Mouse (Mus musculus) forebrain, embryonic 15.5 days (tissue): ENCODE results near the gene Kbtbd12. TPM values are rescaled to one million over a fixed set of nuclear protein-coding genes. Genes with fewer than 3 reads are reported as not detected.

Source experiments
- ATAC-seq: fragments of 200-750 bp; cut with Nextera tagmentation; replicated peaks from 2 replicates; pipeline ENCODE4 v1.8.0; 2017; ENCODE audit warnings: mild to moderate bottlenecking, moderate TSS enrichment, moderate library complexity
- H3K27ac ChIP-seq: fragments of 300-500 bp; sonication (generic); replicated peaks from 2 replicates; pipeline ENCODE4 v1.5.1; 2015; ENCODE audit warnings: mild to moderate bottlenecking, inconsistent platforms
- H3K27me3 ChIP-seq: fragments of 300-500 bp; sonication (generic); 2 replicates; pipeline ENCODE4 v1.6.1; 2015; ENCODE audit warnings: inconsistent platforms
- H3K36me3 ChIP-seq: fragments of 300-500 bp; sonication (generic); 2 replicates; pipeline ENCODE4 v1.6.1; 2015; ENCODE audit warnings: mild to moderate bottlenecking, inconsistent platforms
- H3K4me1 ChIP-seq: fragments of 300-500 bp; sonication (generic); 2 replicates; pipeline ENCODE4 v1.6.1; 2015; ENCODE audit warnings: inconsistent platforms
- H3K4me2 ChIP-seq: fragments of 300-500 bp; sonication (generic); replicated peaks from 2 replicates; pipeline ENCODE4 v1.6.1; 2015; ENCODE audit warnings: mild to moderate bottlenecking, inconsistent platforms
- H3K4me3 ChIP-seq: fragments of 300-500 bp; sonication (generic); 2 replicates; pipeline ENCODE4 v1.5.1; 2015; ENCODE audit warnings: mild to moderate bottlenecking, inconsistent platforms
- H3K9ac ChIP-seq: fragments of 300-500 bp; sonication (generic); replicated peaks from 2 replicates; pipeline ENCODE4 v1.6.1; 2015; ENCODE audit warnings: mild to moderate bottlenecking, inconsistent platforms
- H3K9me3 ChIP-seq: fragments of 300-500 bp; sonication (generic); 2 replicates; pipeline ENCODE4 v1.6.1; 2016; ENCODE audit warnings: inconsistent platforms
- WGBS: fragments of 180-500 bp; shearing (Covaris S2); methylation state at CpG from one replicate; pipeline ENCODE4 v1.1.7; 2015; ENCODE audit warnings: mixed read lengths; 5-methylcytosine and 5-hydroxymethylcytosine counted together
- polyA plus RNA-seq: library from polyadenylated mRNA; unstranded; fragments of >200 nt; fragmentation: Nextera tagmentation; extraction: Ambion mirVana; gene quantifications from 2 replicates; pipeline ENCODE4 v1.2.1, GENCODE M21; 2015

The Kbtbd12 gene
- polyA plus RNA-seq, 1 experiment from 2014 or later = 0.20 TPM

- H3K4me1 ChIP-seq = peaks cover 14% of the 10 kb centered on the region
- no peak for ATAC-seq
- H3K27me3 ChIP-seq = no peaks in the 10 kb centered on the region
- peak overlapping the region; percentile 60 for H3K27ac ChIP-seq
- H3K36me3 ChIP-seq = no peaks in the 10 kb centered on the region
- H3K4me2 ChIP-seq = peak overlapping the region; percentile 35
- no peak overlapping the region for H3K4me3 ChIP-seq
- H3K9ac ChIP-seq = 0 out of 2 replicates have a peak overlapping the region, but pooled peaks have one; percentile 29
- no peaks in the 10 kb centered on the region for H3K9me3 ChIP-seq
- WGBS = 9% methylated on average over 3 of the region's 3 CpGs
Observed at GRCm38 (mm10) chr6:88640331-88640730, 2.6 kb upstream of the Kbtbd12 start.

GRCm38 (mm10) chr6:88639921-88640320, 2.2 kb upstream of the Kbtbd12 start:
- H3K9ac ChIP-seq = peak overlapping the region; percentile 29; the same call in 1 of the 2 replicates
- peak; percentile 68 for ATAC-seq
- H3K9me3 ChIP-seq = no peaks in the 10 kb centered on the region
- under 1% methylated on average over 9 of the region's 9 CpGs for WGBS
- no peaks in the 10 kb centered on the region for H3K27me3 ChIP-seq
- no peaks in the 10 kb centered on the region for H3K36me3 ChIP-seq
- no peak overlapping the region for H3K4me3 ChIP-seq
- peak overlapping the region; percentile 35 for H3K4me2 ChIP-seq
- H3K27ac ChIP-seq = peak overlapping the region; percentile 60
- H3K4me1 ChIP-seq = peaks cover 14% of the 10 kb centered on the region

GRCm38 (mm10) chr6:88639372-88639920, 1.7 kb upstream of the Kbtbd12 start:
- WGBS = 26% methylated on average over 6 of the region's 6 CpGs
- no peak overlapping the region for H3K4me3 ChIP-seq
- H3K9ac ChIP-seq = peak overlapping the region; percentile 29; the same call in 1 of the 2 replicates
- H3K27ac ChIP-seq = peak overlapping the region; percentile 60
- H3K4me1 ChIP-seq = peaks cover 14% of the 10 kb centered on the region
- peak overlapping the region; percentile 35 for H3K4me2 ChIP-seq
- no peaks in the 10 kb centered on the region for H3K27me3 ChIP-seq
- peak; percentile 46; the same call in 1 of the 2 replicates for ATAC-seq
- H3K36me3 ChIP-seq = no peaks in the 10 kb centered on the region
- no peaks in the 10 kb centered on the region for H3K9me3 ChIP-seq

GRCm38 (mm10) chr6:88638917-88639316, 1.2 kb upstream of the Kbtbd12 start:
- Histone ChIP-seq H3K36me3 (no peaks in the 10 kb centered on the region), H3K9me3 (no peaks in the 10 kb centered on the region), H3K4me2 (no peak overlapping the region), H3K27ac (no peak overlapping the region), H3K27me3 (no peaks in the 10 kb centered on the region), H3K4me3 (no peak overlapping the region), H3K9ac (no peak overlapping the region), H3K4me1 (peaks cover 14% of the 10 kb centered on the region)
- no peak for ATAC-seq
- WGBS = 26% methylated on average over 1 of the region's 1 CpGs

GRCm38 (mm10) chr6:88635881-88636754, 1.6 kb downstream of the Kbtbd12 start:
- Histone ChIP-seq H3K4me1 (peaks cover 14% of the 10 kb centered on the region), H3K4me2 (no peak overlapping the region), H3K27ac (no peak overlapping the region), H3K27me3 (no peaks in the 10 kb centered on the region), H3K4me3 (no peak overlapping the region), H3K9me3 (no peaks in the 10 kb centered on the region), H3K9ac (no peak overlapping the region), H3K36me3 (no peaks in the 10 kb centered on the region)
- ATAC-seq = no peak
- 92% methylated on average over 6 of the region's 6 CpGs for WGBS

- no peak overlapping the region for H3K4me2 ChIP-seq
- H3K9ac ChIP-seq = no peak overlapping the region
- H3K27ac ChIP-seq = no peak overlapping the region
- H3K36me3 ChIP-seq = no peaks in the 10 kb centered on the region
- H3K4me1 ChIP-seq = peaks cover 16% of the 10 kb centered on the region; the same call in 1 of the 2 replicates
- WGBS = 74% methylated on average over 6 of the region's 6 CpGs
- no peaks in the 10 kb centered on the region for H3K9me3 ChIP-seq
- no peak for ATAC-seq
- no peaks in the 10 kb centered on the region for H3K27me3 ChIP-seq
- H3K4me3 ChIP-seq = no peak overlapping the region
Observed at GRCm38 (mm10) chr6:88631293-88631692, 6.5 kb downstream of the Kbtbd12 start.

- Histone ChIP-seq H3K9ac (no peak overlapping the region), H3K27me3 (no peaks in the 10 kb centered on the region), H3K4me2 (no peak overlapping the region), H3K9me3 (no peaks in the 10 kb centered on the region), H3K4me1 (peaks cover 16% of the 10 kb centered on the region; the same call in 1 of the 2 replicates), H3K4me3 (no peak overlapping the region), H3K27ac (no peak overlapping the region), H3K36me3 (no peaks in the 10 kb centered on the region)
- 81% methylated on average over 5 of the region's 5 CpGs for WGBS
- no peak for ATAC-seq
Observed at GRCm38 (mm10) chr6:88630560-88630959, 7.2 kb downstream of the Kbtbd12 start.

- Histone ChIP-seq H3K9me3 (no peaks in the 10 kb centered on the region), H3K36me3 (no peaks in the 10 kb centered on the region), H3K4me2 (no peak overlapping the region), H3K9ac (no peak overlapping the region), H3K27ac (no peak overlapping the region), H3K4me3 (no peak overlapping the region), H3K27me3 (no peaks in the 10 kb centered on the region), H3K4me1 (peaks cover 16% of the 10 kb centered on the region; the same call in 1 of the 2 replicates)
- no peak for ATAC-seq
- 94% methylated on average over 2 of the region's 2 CpGs for WGBS
Observed at GRCm38 (mm10) chr6:88629821-88630220, 7.9 kb downstream of the Kbtbd12 start.

GRCm38 (mm10) chr6:88627317-88627811, 10.4 kb downstream of the Kbtbd12 start:
- Histone ChIP-seq H3K27me3 (no peaks in the 10 kb centered on the region), H3K9ac (peak overlapping the region; percentile 61), H3K36me3 (no peaks in the 10 kb centered on the region), H3K4me3 (peak overlapping the region; percentile 52), H3K4me2 (peak overlapping the region; percentile 91), H3K27ac (peak overlapping the region; percentile 64), H3K9me3 (no peaks in the 10 kb centered on the region), H3K4me1 (peaks cover 16% of the 10 kb centered on the region; the same call in 1 of the 2 replicates)
- peak; percentile 99 for ATAC-seq
- under 1% methylated on average over 51 of the region's 51 CpGs for WGBS

- H3K4me1 ChIP-seq = peaks cover 16% of the 10 kb centered on the region; the same call in 1 of the 2 replicates
- no peaks in the 10 kb centered on the region for H3K27me3 ChIP-seq
- ATAC-seq = no peak
- H3K27ac ChIP-seq = peak overlapping the region; percentile 64
- H3K9ac ChIP-seq = peak overlapping the region; percentile 61
- H3K4me2 ChIP-seq = peak overlapping the region; percentile 91
- H3K36me3 ChIP-seq = no peaks in the 10 kb centered on the region
- H3K9me3 ChIP-seq = no peaks in the 10 kb centered on the region
- H3K4me3 ChIP-seq = peak overlapping the region; percentile 52
- 3% methylated on average over 11 of the region's 11 CpGs for WGBS
Observed at GRCm38 (mm10) chr6:88626912-88627311, 10.8 kb downstream of the Kbtbd12 start.

- Histone ChIP-seq H3K27ac (no peak overlapping the region), H3K36me3 (no peaks in the 10 kb centered on the region), H3K4me2 (peak overlapping the region; percentile 91), H3K9me3 (no peaks in the 10 kb centered on the region), H3K4me3 (no peak overlapping the region), H3K9ac (no peak overlapping the region), H3K4me1 (peaks cover 16% of the 10 kb centered on the region; the same call in 1 of the 2 replicates), H3K27me3 (no peaks in the 10 kb centered on the region)
- no peak for ATAC-seq
- WGBS = 52% methylated on average over 4 of the region's 4 CpGs
Observed at GRCm38 (mm10) chr6:88626462-88626861, 11.3 kb downstream of the Kbtbd12 start.
